Mouse (Mus musculus) heart, postnatal 36 days (tissue): ENCODE data around the gene Kctd7. TPM values are rescaled to one million over a fixed set of nuclear protein-coding genes. Genes with fewer than 3 reads are reported as not detected.

Experiments used
- DNase-seq, 2 experiments: peaks; one replicate each; pipeline ENCODE4 v3.0.0; 2021 to 2022
- intact Hi-C: fragments of 180-260 bp; cut with DNase I; formaldehyde crosslinking; loops from one replicate; pipeline ENCODE4 v1.15.1; 2025
- total RNA-seq, 2 experiments: library from RNA; stranded (reverse); gene quantifications; 2 replicates each; pipeline ENCODE4 v1.2.3; 2021

The Kctd7 gene
- total RNA-seq, 2 experiments from 2014 or later: 1.8 to 2.9 TPM

DNA sequence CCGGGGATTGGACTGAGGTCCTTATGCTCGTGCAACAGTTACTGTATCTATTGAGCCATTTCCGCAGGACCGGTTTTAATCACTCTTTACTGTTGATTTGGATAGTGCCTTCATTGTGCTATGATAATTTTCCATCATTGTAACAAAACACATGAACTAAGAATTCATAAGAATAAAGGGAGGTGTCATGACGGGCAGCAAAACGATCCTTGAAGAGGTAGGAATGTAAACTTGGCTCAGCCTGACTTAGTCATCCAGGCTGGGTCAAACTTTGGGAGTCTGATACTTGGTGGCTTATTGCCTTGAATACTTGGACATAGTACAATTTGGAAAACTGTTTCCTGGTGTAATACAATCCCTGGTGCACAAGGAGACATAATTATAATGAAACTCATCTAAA is 40.7 kb downstream of the Kctd7 start:
- intact Hi-C loops: no loop called here

DNA sequence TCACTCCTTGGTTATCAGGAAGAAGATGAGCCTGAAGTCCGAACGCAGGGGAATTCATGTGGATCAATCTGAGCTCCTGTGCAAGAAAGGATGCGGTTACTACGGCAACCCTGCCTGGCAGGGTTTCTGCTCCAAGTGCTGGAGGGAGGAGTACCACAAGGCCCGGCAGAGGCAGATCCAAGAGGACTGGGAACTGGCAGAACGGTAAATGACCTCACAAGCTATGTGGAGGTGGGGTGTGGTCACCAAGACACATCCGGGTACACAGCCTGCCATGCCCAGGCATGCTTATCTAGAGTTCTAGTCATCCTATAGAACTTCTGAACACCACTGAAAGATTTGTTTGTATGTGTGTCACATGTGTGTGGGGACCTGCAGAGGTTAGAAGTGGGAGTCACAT is 42.7 kb downstream of the Kctd7 start:
- intact Hi-C loops: no loop called here
- DNase-seq: no peak

More for the DNA sequence above, 40.7 kb downstream of the Kctd7 start:
- no peak for DNase-seq

DNA sequence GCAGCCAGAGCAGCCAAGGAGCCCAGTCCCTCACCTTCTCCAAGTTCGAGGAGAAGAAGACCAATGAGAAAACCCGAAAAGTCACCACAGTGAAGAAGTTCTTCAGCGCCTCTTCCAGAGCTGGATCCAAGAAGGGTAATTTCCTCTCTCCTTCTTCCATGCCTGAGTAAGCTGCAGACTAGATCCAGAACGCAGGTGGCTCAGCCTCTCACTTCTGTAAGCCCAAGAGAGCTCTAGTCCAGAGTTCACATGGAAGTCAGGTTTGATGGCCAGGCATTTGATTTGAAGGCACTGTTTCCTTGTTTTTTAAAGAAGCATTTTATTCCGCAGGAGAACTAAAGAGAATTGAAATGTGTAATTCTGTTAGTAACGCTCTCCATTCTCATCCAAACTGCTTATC is 46.2 kb downstream of the Kctd7 start:
- intact Hi-C loops: no loop called here
- DNase-seq: no peak

DNA sequence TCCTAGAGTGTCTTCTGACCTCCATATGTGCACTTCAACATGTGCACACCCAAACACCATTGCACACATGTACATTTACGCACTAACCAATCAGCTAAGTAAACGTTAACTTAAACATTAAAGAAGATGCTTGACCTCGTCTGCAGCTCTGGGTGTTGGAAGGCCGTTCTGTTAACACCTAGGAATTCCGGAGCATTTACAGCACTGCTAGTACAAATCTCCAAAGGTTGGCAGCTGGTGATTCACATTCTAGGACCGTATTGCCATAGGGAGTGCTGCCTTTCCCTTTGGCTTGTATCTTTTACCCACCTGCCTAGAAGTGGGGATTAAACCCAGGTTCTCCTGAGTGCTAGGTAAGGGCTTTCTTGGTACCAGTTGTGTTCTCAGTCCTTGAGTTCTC is 47.2 kb downstream of the Kctd7 start:
- intact Hi-C loops: no loop called here
- DNase-seq: no peak

DNA sequence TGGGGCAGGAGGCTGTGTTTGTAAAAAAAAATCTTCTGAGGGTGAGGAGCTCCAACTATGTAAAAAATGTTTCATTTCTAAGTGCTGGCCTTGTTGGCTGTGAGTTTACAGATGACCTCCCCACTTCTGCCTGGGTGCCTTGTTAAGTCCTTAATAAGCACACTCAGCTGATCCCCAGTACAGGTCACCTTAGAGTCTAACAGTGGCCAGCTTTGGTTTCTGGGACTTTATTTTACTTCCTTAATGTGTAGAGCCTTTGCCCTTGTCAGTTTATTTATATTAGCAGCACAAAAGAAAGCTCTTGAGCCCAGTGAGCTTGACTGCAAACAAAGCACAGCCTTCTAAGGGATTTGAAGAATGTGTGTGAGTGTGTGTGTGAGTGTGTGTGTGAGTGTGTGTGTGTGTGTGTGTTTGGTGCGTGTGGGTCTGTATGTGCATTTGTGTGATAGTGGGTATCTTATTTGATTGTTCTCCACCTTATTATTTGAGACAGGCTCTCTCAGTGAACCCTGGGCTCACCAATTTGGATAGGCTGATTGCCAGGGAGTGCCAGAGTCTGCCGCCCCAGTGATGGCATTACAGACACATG is 47.8 kb downstream of the Kctd7 start:
- no peak for DNase-seq
- intact Hi-C loops: no loop called here

DNA sequence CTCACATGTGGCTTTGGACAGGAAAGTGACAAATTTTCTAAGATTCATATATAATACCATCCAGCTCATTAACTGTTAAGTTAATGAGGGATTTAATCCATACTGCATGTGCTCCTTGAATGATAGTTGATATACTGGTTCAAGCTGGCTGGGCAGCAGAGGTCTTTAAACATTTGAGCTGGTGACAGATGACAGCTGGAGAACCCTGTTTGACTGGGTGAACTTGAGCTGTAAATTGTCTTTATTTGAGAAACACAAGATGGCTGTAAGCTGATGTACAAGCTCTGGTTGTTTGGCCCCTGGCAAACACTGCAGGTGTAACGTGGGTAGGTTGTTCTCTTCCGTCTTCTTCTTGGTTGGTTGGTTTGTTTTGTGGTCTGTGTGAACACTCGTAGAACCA is 49.1 kb downstream of the Kctd7 start:
- intact Hi-C loops: no loop called here
- DNase-seq: no peak

GRCm38 (mm10) chr5:130196307-130196706 is 51.6 kb downstream of the Kctd7 start:
- no peak for DNase-seq
- intact Hi-C loops: no loop called here

DNA sequence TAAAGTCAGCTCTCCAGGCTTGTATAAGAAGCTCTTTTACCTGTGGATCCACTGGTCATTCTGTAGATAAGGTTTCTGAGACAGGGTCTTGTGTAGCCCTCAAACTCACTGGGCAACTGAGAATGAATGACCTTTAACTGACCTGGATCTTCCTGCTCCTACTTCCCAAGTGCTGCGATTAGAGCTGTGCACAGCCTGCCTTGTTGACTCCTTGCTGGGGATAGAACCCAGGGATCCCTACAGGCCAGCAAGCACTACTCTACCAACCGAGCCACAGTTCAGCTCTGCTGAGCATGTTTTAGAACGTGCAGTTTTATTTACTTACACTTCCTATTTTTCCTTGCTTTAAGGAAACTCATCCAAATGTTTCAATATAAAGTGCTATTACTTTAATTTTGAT is 52.8 kb downstream of the Kctd7 start:
- intact Hi-C loops: no loop called here
- no peak for DNase-seq

GRCm38 (mm10) chr5:130197981-130198380 is 53.3 kb downstream of the Kctd7 start:
- DNase-seq: no peak
- intact Hi-C loops: no loop called here

DNA sequence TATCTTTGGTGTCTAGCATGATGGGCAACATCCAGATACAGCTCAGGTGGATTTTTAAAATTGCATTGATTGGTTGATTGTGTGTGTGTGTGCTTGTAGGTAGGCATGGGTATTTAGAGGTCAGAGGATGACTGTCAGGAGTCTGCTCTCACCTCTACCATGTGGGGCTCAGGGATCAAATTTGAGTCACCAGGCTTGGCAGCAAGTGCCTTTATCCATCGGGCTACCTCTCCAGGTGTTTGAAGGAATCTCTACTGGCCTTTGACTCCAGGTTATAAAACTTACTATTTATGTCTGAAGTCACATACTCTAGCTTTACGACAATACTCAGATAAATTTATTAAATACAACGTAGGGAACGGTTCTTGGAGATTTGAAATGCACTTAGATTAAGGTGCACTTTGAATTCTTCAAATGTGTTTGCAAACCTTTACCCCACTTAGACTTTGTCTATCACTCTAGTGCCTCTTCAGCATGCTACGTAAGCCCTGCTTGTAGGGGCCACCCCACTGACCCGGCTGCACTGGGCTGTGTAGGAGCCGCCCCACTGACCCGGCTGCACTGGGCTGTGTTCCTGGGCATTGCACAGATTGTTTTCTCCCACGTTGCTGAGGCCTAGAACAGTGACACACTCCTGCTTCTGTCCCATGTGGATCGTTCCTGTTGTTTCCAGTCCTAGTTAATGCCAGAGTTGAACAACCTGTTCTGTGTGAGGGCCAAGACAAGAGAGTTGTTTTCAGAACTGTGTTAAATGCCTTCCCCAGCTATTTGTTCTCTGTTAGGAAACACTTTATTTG is 55.8 kb downstream of the Kctd7 start:
- DNase-seq: no peak
- intact Hi-C loops: no loop called here

GRCm38 (mm10) chr5:130203948-130204347 is 59.3 kb downstream of the Kctd7 start:
- DNase-seq: no peak
- intact Hi-C loops: no loop called here

- intact Hi-C loops: no loop called here
- no peak for DNase-seq
Measured at GRCm38 (mm10) chr5:130204560-130204959, 59.9 kb downstream of the Kctd7 start.

Other genes starting within 250 kb of the Kctd7 start
- under 1 TPM; 0.39 to 0.51 TPM for gene Zbed5, start 249.1 kb upstream of the Kctd7 start, total RNA-seq
- 10 to 100 TPM; 17.3 to 19.8 TPM for gene Phkg1, start 246.3 kb upstream of the Kctd7 start, total RNA-seq
- gene Nupr1l, start 236.3 kb upstream of the Kctd7 start, total RNA-seq: under 1 TPM; 0.58 to 0.98 TPM
- gene Vkorc1l1, start 202.9 kb upstream of the Kctd7 start, total RNA-seq: 10 to 100 TPM; 16.4 to 18.4 TPM
- gene Gusb, start 141.8 kb upstream of the Kctd7 start, total RNA-seq: 10 to 100 TPM; 13.3 to 15.6 TPM
- 1 to 10 TPM; 8.4 to 9.1 TPM for gene Asl, start 115.6 kb upstream of the Kctd7 start, total RNA-seq
- 10 to 100 TPM; 14.2 to 14.4 TPM for gene Crcp, start 115.6 kb upstream of the Kctd7 start, total RNA-seq
- gene Tpst1, start 71.5 kb upstream of the Kctd7 start, total RNA-seq: 10 to 100 TPM; 12.0 to 12.8 TPM
- 10 to 100 TPM; 20.6 to 21.2 TPM for gene Rabgef1, start 26.9 kb downstream of the Kctd7 start, total RNA-seq
- 10 to 100 TPM; 34.4 to 38.5 TPM for gene Tmem248, start 72.2 kb downstream of the Kctd7 start, total RNA-seq
- 10 to 100 TPM; 47.1 to 49.6 TPM for gene Sbds, start 110.7 kb downstream of the Kctd7 start, total RNA-seq
- 10 to 100 TPM in 1 of 2 experiments, 1 to 10 TPM in 1; 8.6 to 10.2 TPM for gene Tyw1, start 110.8 kb downstream of the Kctd7 start, total RNA-seq
- not detected for gene Caln1, start 224.6 kb downstream of the Kctd7 start, total RNA-seq
- not detected for gene A330070K13Rik, start 239.8 kb downstream of the Kctd7 start, total RNA-seq